Mouse (Mus musculus) Muller cell, postnatal 12 days (primary cell): ENCODE results near the gene Fam102a.
A peak's percentile ranks its signal among the peaks of the same experiment; 100 is the strongest.

Source experiments
- DNase-seq: peaks from one replicate; pipeline ENCODE4 v3.0.0-alpha.2; 2015; ENCODE audit errors: inconsistent ontology term

Gene Fam102a

GRCm38 (mm10) chr2:32581450-32582095 lies 46.4 kb downstream of the Fam102a start:
- no peak for DNase-seq

GRCm38 (mm10) chr2:32582830-32583799 lies 48.0 kb downstream of the Fam102a start:
- peak; percentile 76 for DNase-seq

GRCm38 (mm10) chr2:32585149-32585714 lies 50.1 kb downstream of the Fam102a start:
- DNase-seq = no peak

GRCm38 (mm10) chr2:32586871-32587351 lies 51.8 kb downstream of the Fam102a start, which contains the start of gene St6galnac4:
TSS of gene St6galnac4 (plus strand) at chr2:32587095.
- DNase-seq = peak; percentile 99

- DNase-seq = no peak
These were observed 52.7 kb downstream of the Fam102a start for GRCm38 (mm10) chr2:32587731-32588321.

- DNase-seq = peak; percentile 86
These were observed 54.2 kb downstream of the Fam102a start for GRCm38 (mm10) chr2:32589213-32589795.

- DNase-seq = no peak
These were observed 55.1 kb downstream of the Fam102a start for GRCm38 (mm10) chr2:32590224-32590623.

- no peak for DNase-seq
These were observed 56.1 kb downstream of the Fam102a start for GRCm38 (mm10) chr2:32591249-32591648.

GRCm38 (mm10) chr2:32596725-32597124 lies 61.6 kb downstream of the Fam102a start:
- no peak for DNase-seq

GRCm38 (mm10) chr2:32597248-32597647 lies 62.1 kb downstream of the Fam102a start:
- DNase-seq = no peak

GRCm38 (mm10) chr2:32597699-32598098 lies 62.6 kb downstream of the Fam102a start:
- DNase-seq = peak; percentile 59

- DNase-seq = no peak
These were observed 63.4 kb downstream of the Fam102a start for GRCm38 (mm10) chr2:32598506-32598905.

GRCm38 (mm10) chr2:32599409-32599808 lies 64.3 kb downstream of the Fam102a start, which contains the start of gene St6galnac6:
TSS of gene St6galnac6 (plus strand) at chr2:32599709.
- DNase-seq = no peak

GRCm38 (mm10) chr2:32601417-32602065 lies 66.4 kb downstream of the Fam102a start:
- no peak for DNase-seq

GRCm38 (mm10) chr2:32602600-32603054 lies 67.5 kb downstream of the Fam102a start:
- DNase-seq = peak; percentile 81

GRCm38 (mm10) chr2:32604631-32605030 lies 69.5 kb downstream of the Fam102a start:
- no peak for DNase-seq

GRCm38 (mm10) chr2:32606161-32607142 lies 71.3 kb downstream of the Fam102a start:
- peak; percentile 86 for DNase-seq

- DNase-seq = peak; percentile 51
These were observed 72.3 kb downstream of the Fam102a start for GRCm38 (mm10) chr2:32607262-32607947.
